Mouse (Mus musculus) B cell, adult 2 months (primary cell): ENCODE results near the gene March1.

Source experiments
- DNase-seq, 2 experiments: peaks; one replicate each; pipeline ENCODE4 v3.0.0; 2022

Gene March1

GRCm38 (mm10) chr8:65617871-65618751 lies at the start of gene March1:
TSS of gene March1 (plus strand) at chr8:65617900.
- no peak for DNase-seq

- DNase-seq, result no peak
Observed at GRCm38 (mm10) chr8:65586909-65587308, 30.8 kb upstream of the March1 start.

GRCm38 (mm10) chr8:65603241-65603640 lies 14.5 kb upstream of the March1 start:
- DNase-seq, result no peak

GRCm38 (mm10) chr8:65609509-65609908 lies 8.2 kb upstream of the March1 start:
- DNase-seq, result no peak

- no peak for DNase-seq
Observed at GRCm38 (mm10) chr8:65618966-65619365, 1.3 kb downstream of the March1 start.

GRCm38 (mm10) chr8:65644931-65645330 lies 27.2 kb downstream of the March1 start:
- DNase-seq, result no peak

GRCm38 (mm10) chr8:65645502-65645901 lies 27.8 kb downstream of the March1 start:
- no peak for DNase-seq

GRCm38 (mm10) chr8:65645945-65646344 lies 28.2 kb downstream of the March1 start:
- DNase-seq, result no peak

GRCm38 (mm10) chr8:65655924-65656323 lies 38.2 kb downstream of the March1 start:
- DNase-seq, result no peak

GRCm38 (mm10) chr8:65661885-65662284 lies 44.2 kb downstream of the March1 start:
- DNase-seq, result no peak

- no peak for DNase-seq
Observed at GRCm38 (mm10) chr8:65665786-65666185, 48.1 kb downstream of the March1 start.

- DNase-seq, result no peak
Observed at GRCm38 (mm10) chr8:65743066-65743465, 125.4 kb downstream of the March1 start.

GRCm38 (mm10) chr8:65775815-65776214 lies 158.1 kb downstream of the March1 start:
- DNase-seq, result no peak

GRCm38 (mm10) chr8:65781156-65781555 lies 163.5 kb downstream of the March1 start:
- DNase-seq, result no peak

- DNase-seq, result no peak
Observed at GRCm38 (mm10) chr8:65812971-65813370, 195.3 kb downstream of the March1 start.

GRCm38 (mm10) chr8:65922294-65923019 lies 304.8 kb downstream of the March1 start:
- no peak for DNase-seq

- DNase-seq, result no peak
Observed at GRCm38 (mm10) chr8:65956948-65957347, 339.2 kb downstream of the March1 start.

- no peak for DNase-seq
Observed at GRCm38 (mm10) chr8:65957492-65957891, 339.8 kb downstream of the March1 start.

- DNase-seq, result no peak
Observed at GRCm38 (mm10) chr8:65966502-65967222, 349.0 kb downstream of the March1 start.

GRCm38 (mm10) chr8:65967223-65967778 lies 349.6 kb downstream of the March1 start:
- DNase-seq, result no peak

GRCm38 (mm10) chr8:65976905-65977304 lies 359.2 kb downstream of the March1 start:
- no peak for DNase-seq

- no peak for DNase-seq
Observed at GRCm38 (mm10) chr8:65982039-65982438, 364.3 kb downstream of the March1 start.

- no peak for DNase-seq
Observed at GRCm38 (mm10) chr8:65987665-65988064, 370.0 kb downstream of the March1 start.
